Mouse (Mus musculus): ENCODE measurements around the gene Olfr311.
"Not testable (repeated sequence)": the region's sequence is repeated elsewhere in the genome, so short reads cannot be mapped to it uniquely, and the experiment has no call there.

The Olfr311 gene

GRCm38 (mm10) chr11:58838951-58839350 lies at the start of gene Olfr311:
Gene Olfr311 (plus strand): TSS chr11:58839251.
- not testable (repeated sequence) for DNase-seq (ENCODE audit: low read depth, low spot score); H3K27me3 ChIP-seq (ENCODE audit: control insufficient read depth, insufficient read depth, low read length, poor library complexity, severe bottlenecking); H3K36me3 ChIP-seq (ENCODE audit: control insufficient read depth, insufficient read depth, low read length, poor library complexity, severe bottlenecking)

GRCm38 (mm10) chr11:58789532-58789931 lies 49.5 kb upstream of the Olfr311 start:
- H3K27me3 ChIP-seq (ENCODE audit: control insufficient read depth, insufficient read depth, low read length, poor library complexity, severe bottlenecking) = no peaks in the 10 kb centered on the region
- peak; percentile 66 for DNase-seq (ENCODE audit: low read depth, low spot score)
- no peaks in the 10 kb centered on the region for H3K36me3 ChIP-seq (ENCODE audit: control insufficient read depth, insufficient read depth, low read length, poor library complexity, severe bottlenecking)

GRCm38 (mm10) chr11:58790053-58790452 lies 49.0 kb upstream of the Olfr311 start:
- Histone ChIP-seq H3K27me3 (ENCODE audit: control insufficient read depth, insufficient read depth, low read length, poor library complexity, severe bottlenecking) (no peaks in the 10 kb centered on the region), H3K36me3 (ENCODE audit: control insufficient read depth, insufficient read depth, low read length, poor library complexity, severe bottlenecking) (no peaks in the 10 kb centered on the region)
- DNase-seq (ENCODE audit: low read depth, low spot score) = peak; percentile 73

- H3K36me3 ChIP-seq (ENCODE audit: control insufficient read depth, insufficient read depth, low read length, poor library complexity, severe bottlenecking) = no peaks in the 10 kb centered on the region
- DNase-seq (ENCODE audit: low read depth, low spot score) = no peak
- no peaks in the 10 kb centered on the region for H3K27me3 ChIP-seq (ENCODE audit: control insufficient read depth, insufficient read depth, low read length, poor library complexity, severe bottlenecking)
These were observed 48.4 kb upstream of the Olfr311 start for GRCm38 (mm10) chr11:58790646-58791045.

GRCm38 (mm10) chr11:58795856-58796255 lies 43.2 kb upstream of the Olfr311 start:
- no peaks in the 10 kb centered on the region for H3K36me3 ChIP-seq (ENCODE audit: control insufficient read depth, insufficient read depth, low read length, poor library complexity, severe bottlenecking)
- peak; percentile 40 for DNase-seq (ENCODE audit: low read depth, low spot score)
- no peaks in the 10 kb centered on the region for H3K27me3 ChIP-seq (ENCODE audit: control insufficient read depth, insufficient read depth, low read length, poor library complexity, severe bottlenecking)

- DNase-seq (ENCODE audit: low read depth, low spot score) = no peak
- no peaks in the 10 kb centered on the region for H3K36me3 ChIP-seq (ENCODE audit: control insufficient read depth, insufficient read depth, low read length, poor library complexity, severe bottlenecking)
- H3K27me3 ChIP-seq (ENCODE audit: control insufficient read depth, insufficient read depth, low read length, poor library complexity, severe bottlenecking) = no peaks in the 10 kb centered on the region
These were observed 42.2 kb upstream of the Olfr311 start for GRCm38 (mm10) chr11:58796850-58797249.

- no peaks in the 10 kb centered on the region for H3K36me3 ChIP-seq (ENCODE audit: control insufficient read depth, insufficient read depth, low read length, poor library complexity, severe bottlenecking)
- no peak for DNase-seq (ENCODE audit: low read depth, low spot score)
- H3K27me3 ChIP-seq (ENCODE audit: control insufficient read depth, insufficient read depth, low read length, poor library complexity, severe bottlenecking) = no peaks in the 10 kb centered on the region
These were observed 39.3 kb upstream of the Olfr311 start for GRCm38 (mm10) chr11:58799747-58800146.

GRCm38 (mm10) chr11:58801558-58802228 lies 37.4 kb upstream of the Olfr311 start, which contains the start of gene Fam183b:
Gene Fam183b (minus strand): TSS chr11:58801960.
- Histone ChIP-seq H3K36me3 (ENCODE audit: control insufficient read depth, insufficient read depth, low read length, poor library complexity, severe bottlenecking) (no peaks in the 10 kb centered on the region), H3K27me3 (ENCODE audit: control insufficient read depth, insufficient read depth, low read length, poor library complexity, severe bottlenecking) (no peaks in the 10 kb centered on the region)
- no peak for DNase-seq (ENCODE audit: low read depth, low spot score)

GRCm38 (mm10) chr11:58803871-58804270 lies 35.2 kb upstream of the Olfr311 start:
- H3K27me3 ChIP-seq (ENCODE audit: control insufficient read depth, insufficient read depth, low read length, poor library complexity, severe bottlenecking) = no peaks in the 10 kb centered on the region
- DNase-seq (ENCODE audit: low read depth, low spot score) = no peak
- no peaks in the 10 kb centered on the region for H3K36me3 ChIP-seq (ENCODE audit: control insufficient read depth, insufficient read depth, low read length, poor library complexity, severe bottlenecking)

- H3K36me3 ChIP-seq (ENCODE audit: control insufficient read depth, insufficient read depth, low read length, poor library complexity, severe bottlenecking) = no peaks in the 10 kb centered on the region
- no peak for DNase-seq (ENCODE audit: low read depth, low spot score)
- H3K27me3 ChIP-seq (ENCODE audit: control insufficient read depth, insufficient read depth, low read length, poor library complexity, severe bottlenecking) = no peaks in the 10 kb centered on the region
These were observed 34.7 kb upstream of the Olfr311 start for GRCm38 (mm10) chr11:58804393-58804792.

GRCm38 (mm10) chr11:58812001-58812400 lies 27.1 kb upstream of the Olfr311 start:
- peak; percentile 24 for DNase-seq (ENCODE audit: low read depth, low spot score)
- no peaks in the 10 kb centered on the region for H3K36me3 ChIP-seq (ENCODE audit: control insufficient read depth, insufficient read depth, low read length, poor library complexity, severe bottlenecking)
- no peaks in the 10 kb centered on the region for H3K27me3 ChIP-seq (ENCODE audit: control insufficient read depth, insufficient read depth, low read length, poor library complexity, severe bottlenecking)

GRCm38 (mm10) chr11:58814700-58815099 lies 24.4 kb upstream of the Olfr311 start, which contains the start of gene Olfr313:
Gene Olfr313 (plus strand): TSS chr11:58815000.
- not testable (repeated sequence) for H3K27me3 ChIP-seq (ENCODE audit: control insufficient read depth, insufficient read depth, low read length, poor library complexity, severe bottlenecking); H3K36me3 ChIP-seq (ENCODE audit: control insufficient read depth, insufficient read depth, low read length, poor library complexity, severe bottlenecking); DNase-seq (ENCODE audit: low read depth, low spot score)

- no peak for DNase-seq (ENCODE audit: low read depth, low spot score)
- H3K27me3 ChIP-seq (ENCODE audit: control insufficient read depth, insufficient read depth, low read length, poor library complexity, severe bottlenecking) = no peaks in the 10 kb centered on the region
- no peaks in the 10 kb centered on the region for H3K36me3 ChIP-seq (ENCODE audit: control insufficient read depth, insufficient read depth, low read length, poor library complexity, severe bottlenecking)
These were observed 23.4 kb upstream of the Olfr311 start for GRCm38 (mm10) chr11:58815676-58816075.

- not testable (repeated sequence) for H3K36me3 ChIP-seq (ENCODE audit: control insufficient read depth, insufficient read depth, low read length, poor library complexity, severe bottlenecking); DNase-seq (ENCODE audit: low read depth, low spot score); H3K27me3 ChIP-seq (ENCODE audit: control insufficient read depth, insufficient read depth, low read length, poor library complexity, severe bottlenecking)
These were observed 10.1 kb upstream of the Olfr311 start, which contains the start of gene Olfr312 for GRCm38 (mm10) chr11:58828937-58829336. Gene Olfr312 (plus strand): TSS chr11:58829237.

GRCm38 (mm10) chr11:58829764-58830163 lies 9.3 kb upstream of the Olfr311 start:
- Histone ChIP-seq H3K36me3 (ENCODE audit: control insufficient read depth, insufficient read depth, low read length, poor library complexity, severe bottlenecking) (no peaks in the 10 kb centered on the region), H3K27me3 (ENCODE audit: control insufficient read depth, insufficient read depth, low read length, poor library complexity, severe bottlenecking) (no peaks in the 10 kb centered on the region)
- no peak for DNase-seq (ENCODE audit: low read depth, low spot score)

GRCm38 (mm10) chr11:58832541-58832940 lies 6.5 kb upstream of the Olfr311 start:
- DNase-seq (ENCODE audit: low read depth, low spot score); H3K27me3 ChIP-seq (ENCODE audit: control insufficient read depth, insufficient read depth, low read length, poor library complexity, severe bottlenecking): not testable (repeated sequence)

More at GRCm38 (mm10) chr11:58832541-58832940, 6.5 kb upstream of the Olfr311 start:
- not testable (repeated sequence) for H3K36me3 ChIP-seq (ENCODE audit: control insufficient read depth, insufficient read depth, low read length, poor library complexity, severe bottlenecking)
